Mouse (Mus musculus) central nervous system, embryonic 11.5 days (tissue): ENCODE measurements around the gene Fbxo3. TPM values are rescaled to one million over a fixed set of nuclear protein-coding genes. Genes with fewer than 3 reads are reported as not detected.

Experiments
- polyA plus RNA-seq: library from polyadenylated mRNA; depleted of rRNA; stranded (reverse); fragments of >200 nt; gene quantifications from 2 replicates; pipeline ENCODE4 v1.2.3, GENCODE M21; 2012; rRNA removed

Gene Fbxo3
- polyA plus RNA-seq: 35.9 and 43.6 TPM in 2 replicates

GRCm38 (mm10) chr2:104027458-104028138 is at the start of gene Fbxo3:
Gene Fbxo3 (plus strand): TSS chr2:104027721.

GRCm38 (mm10) chr2:104028139-104028723 is 710 bp downstream of the Fbxo3 start, which contains the start of gene 4931422A03Rik:
Gene 4931422A03Rik (minus strand): TSS chr2:104028361.

GRCm38 (mm10) chr2:104065526-104065925 is 38.0 kb downstream of the Fbxo3 start, which contains the start of gene Gm10912:
Gene Gm10912 (plus strand): TSS chr2:104065826.

GRCm38 (mm10) chr2:104068450-104068849 is 40.9 kb downstream of the Fbxo3 start, which contains the start of gene Gm10799:
Gene Gm10799 (minus strand): TSS chr2:104068550.

GRCm38 (mm10) chr2:104069704-104070185 is 42.2 kb downstream of the Fbxo3 start, which contains the start of gene Cd59b:
Gene Cd59b (plus strand): TSS chr2:104069849.

GRCm38 (mm10) chr2:104095741-104096213 is 68.3 kb downstream of the Fbxo3 start, which contains the start of gene Cd59a:
Gene Cd59a (plus strand): TSS chr2:104095801.

Other genes with a start within 250 kb of the Fbxo3 start
- 417 and 429 TPM in 2 replicates for gene Caprin1, start 230.1 kb upstream of the Fbxo3 start, polyA plus RNA-seq
- 33.1 and 71.1 TPM in 2 replicates for gene Lmo2, start 69.7 kb upstream of the Fbxo3 start, polyA plus RNA-seq
- not detected in 2 replicates for gene 4931422A03Rik, start 640 bp downstream of the Fbxo3 start, polyA plus RNA-seq
- gene Gm10912, start 38.1 kb downstream of the Fbxo3 start, polyA plus RNA-seq: 0.11 and 0.16 TPM in 2 replicates
- not detected in 2 replicates for gene Gm10799, start 40.8 kb downstream of the Fbxo3 start, polyA plus RNA-seq
- gene Cd59b, start 42.1 kb downstream of the Fbxo3 start, polyA plus RNA-seq: 2.9 and 4.1 TPM in 2 replicates
- gene Cd59a, start 68.1 kb downstream of the Fbxo3 start, polyA plus RNA-seq: 11.1 and 22.0 TPM in 2 replicates
- gene A930018P22Rik, start 95.0 kb downstream of the Fbxo3 start, polyA plus RNA-seq: not detected in 2 replicates